Mouse (Mus musculus): ENCODE data around the gene Fcrl5. TPM values are rescaled to one million over a fixed set of nuclear protein-coding genes. Genes with fewer than 3 reads are reported as not detected.

Fcrl5 gene
- total and polyA plus RNA-seq, 3 experiments = 3.8 to 19.2 (median 16.9) TPM

- H3K4me1 ChIP-seq (ENCODE audit: control insufficient read depth in 1 of 2, insufficient read depth in 2 of 2) = peaks cover 22 to 78% of the 10 kb centered on the region in 2 experiments
- H3K27ac ChIP-seq (ENCODE audit: insufficient read depth, low read depth) = no peak overlapping the region
- H3K9ac ChIP-seq (ENCODE audit: insufficient read depth, low read depth) = no peak overlapping the region
- H3K9me3 ChIP-seq (replicated peaks; ENCODE audit: low read length) = no peaks in the 10 kb centered on the region
- H3K4me3 ChIP-seq (replicated peaks in 1 of 3; ENCODE audit: low read depth in 2 of 3, low read length in 2 of 3, poor library complexity in 1 of 3) = no peak overlapping the region
- peaks cover 14% of the 10 kb centered on the region for H3K79me2 ChIP-seq (replicated peaks; ENCODE audit: control insufficient read depth, extremely low read depth, insufficient read depth, poor library complexity, severe bottlenecking)
- dilution Hi-C loops (cut with MboI; ENCODE audit: extremely low pct_ligation_motif_present, extremely low pct_unique_long_range_greater_than_20kb, low sequenced_read_pairs) (no loop called here), in situ Hi-C loops (cut with MboI; ENCODE audit: low pct_ligation_motif_present, low pct_unique_long_range_greater_than_20kb, low sequenced_read_pairs) (no loop called here)
- H3K4me2 ChIP-seq (ENCODE audit: insufficient read depth, low read depth, poor library complexity, severe bottlenecking) = peak overlapping the region; percentile 21; the same call in 1 of the 2 replicates
- H3K36me3 ChIP-seq (replicated peaks in 1 of 2; ENCODE audit: control insufficient read depth in 1 of 2, insufficient read depth in 1 of 2, low read length in 1 of 2) = no peaks in the 10 kb centered on the region
- DNase-seq (ENCODE audit: extremely low read depth) = peak; percentile 75
- no peak for TF ChIP-seq CHD1 (IDR thresholded peaks at IDR 0.05; ENCODE audit: low read depth, low read length)
- TF ChIP-seq MAX (IDR thresholded peaks at IDR 0.05; ENCODE audit: low read length) = no peak
- peak; percentile 73 for TF ChIP-seq BHLHE40 (IDR thresholded peaks at IDR 0.05; ENCODE audit: low read depth, low read length)
- TF ChIP-seq E2F4 (IDR thresholded peaks at IDR 0.05; ENCODE audit: insufficient replicate concordance, low read depth, low read length) = no peak
- TF ChIP-seq NELFE (IDR thresholded peaks at IDR 0.05; ENCODE audit: low read depth, low read length) = no peak
- TF ChIP-seq MXI1 (IDR thresholded peaks at IDR 0.05; ENCODE audit: low read depth, low read length) = 0 out of 2 replicates have a peak, but pooled peaks have one; percentile 38
- 0 out of 2 replicates have a peak, but pooled peaks have one; percentile 23 for TF ChIP-seq RCOR1 (conservative IDR thresholded peaks at IDR 0.05; ENCODE audit: low read depth, low read length)
- TF ChIP-seq HCFC1 (IDR thresholded peaks at IDR 0.05; ENCODE audit: low read depth, low read length) = peak; percentile 38; the same call in 1 of the 2 replicates
- no peak for TF ChIP-seq CTCF (conservative IDR thresholded peaks at IDR 0.05 in 1 of 2, IDR thresholded peaks at IDR 0.05 in 1 of 2; ENCODE audit: low read depth in 2 of 2, low read length in 2 of 2)
- TF ChIP-seq ZNF384 (IDR thresholded peaks at IDR 0.05; ENCODE audit: low read depth, low read length) = no peak
- TF ChIP-seq ETS1 (conservative IDR thresholded peaks at IDR 0.05; ENCODE audit: low read depth, low read length) = peak; percentile 46
- no peak for TF ChIP-seq JUND (conservative IDR thresholded peaks at IDR 0.05; ENCODE audit: low read depth, low read length)
- TF ChIP-seq MYC (IDR thresholded peaks at IDR 0.05; ENCODE audit: low read depth, low read length) = peak; percentile 48; the same call in 1 of the 2 replicates
- no peak for TF ChIP-seq MAZ (IDR thresholded peaks at IDR 0.05; ENCODE audit: low read depth, low read length)
- TF ChIP-seq EP300 (IDR thresholded peaks at IDR 0.05; ENCODE audit: low read length) = peak; percentile 69; the same call in 1 of the 2 replicates
- 0 out of 2 replicates have a peak, but pooled peaks have one; percentile 22 for TF ChIP-seq SIN3A (IDR thresholded peaks at IDR 0.05; ENCODE audit: low read length)
- TF ChIP-seq MAFK (IDR thresholded peaks at IDR 0.05; ENCODE audit: insufficient replicate concordance, low read length) = no peak
- no peak for TF ChIP-seq ZKSCAN1 (IDR thresholded peaks at IDR 0.05; ENCODE audit: borderline replicate concordance, low read depth, low read length)
- TF ChIP-seq UBTF (IDR thresholded peaks at IDR 0.05; ENCODE audit: low read depth, low read length) = no peak
- TF ChIP-seq MEF2A (IDR thresholded peaks at IDR 0.05; ENCODE audit: borderline replicate concordance, low read depth, low read length) = peak; percentile 33; the same call in 1 of the 2 replicates
- no peak for TF ChIP-seq TCF12 (IDR thresholded peaks at IDR 0.05; ENCODE audit: low read depth, low read length)
- peak; percentile 52; the same call in 1 of the 2 replicates for TF ChIP-seq TBP (conservative IDR thresholded peaks at IDR 0.05; ENCODE audit: low read depth, low read length)
- peak; percentile 66 for TF ChIP-seq IRF4 (IDR thresholded peaks at IDR 0.05; ENCODE audit: low read depth, low read length)
- TF ChIP-seq CHD2 (IDR thresholded peaks at IDR 0.05; ENCODE audit: low read length) = peak; percentile 92
- H3K27me3 ChIP-seq (replicated peaks) = no peaks in the 10 kb centered on the region
Measured at GRCm38 (mm10) chr3:87521833-87522232, 86.3 kb downstream of the Fcrl5 start.

All from CH12.LX (cell line).